Mouse (Mus musculus): Measurements from ENCODE around the gene Uspl1.

- TF ChIP-seq CTCF (IDR thresholded peaks at IDR 0.05; ENCODE audit: borderline replicate concordance, extremely low read depth, insufficient read depth, insufficient read length) (no peak), POLR2A (IDR thresholded peaks at IDR 0.05; ENCODE audit: borderline replicate concordance, extremely low read depth, insufficient read depth, insufficient read length, poor library complexity, severe bottlenecking) (no peak)
These were observed 46.7 kb upstream of the Uspl1 start for GRCm38 (mm10) chr5:149137447-149137846.

All from brain, embryonic 14.5 days (tissue).